Mouse (Mus musculus) activated CD4-positive, CD25-positive, alpha-beta regulatory T cell, adult 4 months (primary cell): ENCODE results near the gene Aff3. TPM values are rescaled to one million over a fixed set of nuclear protein-coding genes. Genes with fewer than 3 reads are reported as not detected.

ENCODE experiments used
- ATAC-seq: one replicate; pipeline ENCODE4 v1.8.0; 2017
- polyA plus RNA-seq, 2 experiments: library from polyadenylated mRNA; unstranded; fragments of 100-300 nt; shearing (Covaris generic); gene quantifications; one replicate each; pipeline ENCODE4 v1.2.1; 2017

Aff3 gene
- polyA plus RNA-seq, 2 experiments from 2014 or later, result 15.0 to 18.5 TPM

- no peak for ATAC-seq
Observed at GRCm38 (mm10) chr1:38262362-38263154, 402.2 kb downstream of the Aff3 start.

- no peak for ATAC-seq
Observed at GRCm38 (mm10) chr1:38261076-38261475, 403.7 kb downstream of the Aff3 start.

- ATAC-seq, result no peak
Observed at GRCm38 (mm10) chr1:38259541-38260338, 405.0 kb downstream of the Aff3 start.

- no peak for ATAC-seq
Observed at GRCm38 (mm10) chr1:38254426-38254825, 410.3 kb downstream of the Aff3 start.

GRCm38 (mm10) chr1:38252766-38253079, 412.0 kb downstream of the Aff3 start:
- no peak for ATAC-seq

GRCm38 (mm10) chr1:38252031-38252765, 412.6 kb downstream of the Aff3 start:
- no peak for ATAC-seq

- no peak for ATAC-seq
Observed at GRCm38 (mm10) chr1:38251448-38251847, 413.3 kb downstream of the Aff3 start.

GRCm38 (mm10) chr1:38250246-38250645, 414.5 kb downstream of the Aff3 start:
- ATAC-seq, result no peak

GRCm38 (mm10) chr1:38249561-38249960, 415.2 kb downstream of the Aff3 start:
- no peak for ATAC-seq

GRCm38 (mm10) chr1:38248027-38248426, 416.7 kb downstream of the Aff3 start:
- ATAC-seq, result no peak

GRCm38 (mm10) chr1:38242559-38242958, 422.2 kb downstream of the Aff3 start:
- ATAC-seq, result no peak

GRCm38 (mm10) chr1:38241801-38242200, 423.0 kb downstream of the Aff3 start:
- no peak for ATAC-seq

GRCm38 (mm10) chr1:38241221-38241666, 423.5 kb downstream of the Aff3 start:
- ATAC-seq, result no peak

GRCm38 (mm10) chr1:38240438-38241220, 424.1 kb downstream of the Aff3 start:
- ATAC-seq, result no peak

- no peak for ATAC-seq
Observed at GRCm38 (mm10) chr1:38239516-38239915, 425.2 kb downstream of the Aff3 start.

- ATAC-seq, result no peak
Observed at GRCm38 (mm10) chr1:38237831-38238230, 426.9 kb downstream of the Aff3 start.

GRCm38 (mm10) chr1:38237027-38237787, 427.5 kb downstream of the Aff3 start:
- ATAC-seq, result no peak

- no peak for ATAC-seq
Observed at GRCm38 (mm10) chr1:38233121-38233520, 431.6 kb downstream of the Aff3 start.

GRCm38 (mm10) chr1:38230041-38230440, 434.7 kb downstream of the Aff3 start:
- no peak for ATAC-seq

- no peak for ATAC-seq
Observed at GRCm38 (mm10) chr1:38228806-38229205, 435.9 kb downstream of the Aff3 start.

GRCm38 (mm10) chr1:38225166-38225565, 439.6 kb downstream of the Aff3 start:
- no peak for ATAC-seq

GRCm38 (mm10) chr1:38222160-38222559, 442.6 kb downstream of the Aff3 start:
- no peak for ATAC-seq
